Mouse (Mus musculus) kidney, postnatal 0 days (tissue): ENCODE measurements at regions not wholly inside any gene's neighbourhood (a gene's known extent, or its start where the extent isn't known, plus 50 kb on each side); places are given as distances from the start of the nearest gene placed in this dataset.

Experiments
- ATAC-seq: fragments of 200-750 bp; cut with Nextera tagmentation; replicated peaks from 2 replicates; pipeline ENCODE4 v1.8.0; 2017; ENCODE audit warnings: low read depth, moderate number of reproducible peaks, moderate TSS enrichment, moderate library complexity; ENCODE audit not compliant: low FRiP score
- DNase-seq: peaks from one replicate; pipeline ENCODE4 v3.0.0-alpha.2; 2016; ENCODE audit warnings: low spot score
- H3K27ac ChIP-seq: fragments of 300-500 bp; sonication (generic); 2 replicates; pipeline ENCODE4 v1.5.1; 2014; ENCODE audit warnings: mild to moderate bottlenecking
- H3K27me3 ChIP-seq: fragments of 300-500 bp; sonication (generic); 2 replicates; pipeline ENCODE4 v1.6.1; 2014; ENCODE audit warnings: low read length, mixed read lengths; ENCODE audit not compliant: insufficient read depth
- H3K36me3 ChIP-seq: fragments of 300-500 bp; sonication (generic); 2 replicates; pipeline ENCODE4 v1.6.1; 2014; ENCODE audit warnings: low read length, mixed read lengths; ENCODE audit not compliant: insufficient read depth
- H3K4me1 ChIP-seq: fragments of 300-500 bp; sonication (generic); replicated peaks from 2 replicates; pipeline ENCODE4 v1.6.1; 2014; ENCODE audit warnings: antibody characterized with exemption, low read length, mixed read lengths; ENCODE audit not compliant: insufficient read depth
- H3K4me2 ChIP-seq: fragments of 300-500 bp; sonication (generic); 2 replicates; pipeline ENCODE4 v1.6.1; 2014; ENCODE audit warnings: mild to moderate bottlenecking, low read length, moderate library complexity, mixed read lengths
- H3K4me3 ChIP-seq: fragments of 300-500 bp; sonication (generic); replicated peaks from 2 replicates; pipeline ENCODE4 v1.5.1; 2014; ENCODE audit warnings: low read depth, low read length
- H3K9ac ChIP-seq: fragments of 300-500 bp; sonication (generic); 2 replicates; pipeline ENCODE4 v1.6.1; 2014; ENCODE audit warnings: low read depth, low read length
- H3K9me3 ChIP-seq: fragments of 300-500 bp; sonication (generic); replicated peaks from 2 replicates; pipeline ENCODE4 v1.6.1; 2016; ENCODE audit warnings: low read length, inconsistent platforms, mixed read lengths
- CTCF ChIP-seq: IDR thresholded peaks from 2 replicates; pipeline ENCODE4 v1.5.1; 2016; ENCODE audit warnings: antibody characterized with exemption, low read depth, mild to moderate bottlenecking, moderate library complexity
- WGBS: fragments of 180-500 bp; shearing (Covaris S2); extraction: QIAGEN DNeasy Blood & Tissue Kit; methylation state at CpG from one replicate; pipeline ENCODE4 v1.1.7; 2014; 5-methylcytosine and 5-hydroxymethylcytosine counted together

DNA sequence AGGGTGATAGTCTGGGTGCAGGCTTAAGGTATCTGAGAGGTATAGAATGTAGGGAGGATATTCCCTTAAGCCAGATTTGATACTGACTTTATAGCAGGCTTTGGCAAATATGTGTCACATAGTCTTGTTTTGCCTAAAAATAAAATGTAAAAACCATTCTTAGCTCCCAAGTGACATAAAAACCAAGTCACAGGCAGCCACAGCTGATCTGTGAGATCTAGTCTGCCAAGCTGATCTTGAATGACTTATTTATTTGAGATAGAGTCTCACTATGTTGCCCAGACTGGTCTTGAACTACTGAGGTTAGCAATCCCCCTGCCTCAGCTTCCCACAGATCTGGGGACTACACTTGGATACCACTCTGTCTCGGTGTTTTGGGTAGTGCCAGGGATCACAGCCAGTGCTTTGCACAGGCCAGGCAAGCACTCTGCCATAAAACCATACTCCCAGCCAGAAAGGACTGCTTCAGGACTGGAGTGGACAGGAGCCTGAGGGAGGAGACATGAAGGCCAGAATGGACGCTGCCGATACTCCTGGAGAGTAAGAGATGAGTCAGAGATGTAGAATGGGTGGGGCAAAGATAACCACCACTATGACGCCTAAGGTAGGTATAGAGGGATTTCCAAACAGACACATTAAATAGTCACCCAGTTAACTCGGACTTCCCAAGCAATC lies 51.0 kb upstream of the Rnf24 start:
- H3K27me3 ChIP-seq, result no peaks in the 10 kb centered on the region
- no peak overlapping the region for H3K4me3 ChIP-seq
- 73% methylated on average over 5 of the region's 5 CpGs for WGBS
- DNase-seq (no peak), ATAC-seq (no peak)
- H3K9ac ChIP-seq, result no peak overlapping the region
- H3K9me3 ChIP-seq, result no peaks in the 10 kb centered on the region
- no peaks in the 10 kb centered on the region for H3K36me3 ChIP-seq
- TF ChIP-seq CTCF, result no peak
- H3K27ac ChIP-seq, result no peak overlapping the region
- no peak overlapping the region for H3K4me2 ChIP-seq
- no peaks in the 10 kb centered on the region for H3K4me1 ChIP-seq
